Mouse (Mus musculus) adrenal gland, postnatal 36 days (tissue): Measurements from ENCODE around the gene Myoz2. TPM values are rescaled to one million over a fixed set of nuclear protein-coding genes. Genes with fewer than 3 reads are reported as not detected.

Source experiments
- DNase-seq, 2 experiments: peaks; one replicate each; pipeline ENCODE4 v3.0.0; 2021; ENCODE audit warnings: mixed read lengths in 1 of 2
- long read RNA-seq, 2 experiments: library from polyadenylated mRNA; stranded (forward); transcript quantifications; one replicate each; pipeline ENCODE4 v2.0.0; 2021; ENCODE audit warnings: borderline sequencing depth in 2 of 2
- total RNA-seq, 2 experiments: library from RNA; stranded (reverse); gene quantifications; 2 replicates each; pipeline ENCODE4 v1.2.3; 2021

The Myoz2 gene
- total RNA-seq, result under 1 TPM in 1 of 2 experiments, not detected in 1; 0.40 TPM
- long read RNA-seq, experiment 1, partial matches to known transcripts, result 1 of 1 reads
- long read RNA-seq, experiment 1, other reads (novel, unspliced or antisense), result 0 of 1 reads
- long read RNA-seq, experiment 2, result 0 reads

- DNase-seq, result peak; percentile 8 to 46
Measured at GRCm38 (mm10) chr3:123034752-123035151, at the start of gene Myoz2. Myoz2 (minus strand) TSS chr3:123035015.

- no peak for DNase-seq
Measured at GRCm38 (mm10) chr3:123081665-123082064, 46.9 kb upstream of the Myoz2 start.

GRCm38 (mm10) chr3:123080943-123081342 lies 46.1 kb upstream of the Myoz2 start:
- DNase-seq, result no peak

- DNase-seq, result no peak
Measured at GRCm38 (mm10) chr3:123080017-123080725, 45.4 kb upstream of the Myoz2 start.

- DNase-seq, result no peak
Measured at GRCm38 (mm10) chr3:123075759-123076158, 40.9 kb upstream of the Myoz2 start.

- no peak for DNase-seq
Measured at GRCm38 (mm10) chr3:123075034-123075433, 40.2 kb upstream of the Myoz2 start.

GRCm38 (mm10) chr3:123073351-123073750 lies 38.5 kb upstream of the Myoz2 start:
- DNase-seq, result peak; percentile 52 to 53

GRCm38 (mm10) chr3:123072472-123072871 lies 37.7 kb upstream of the Myoz2 start:
- DNase-seq, result no peak

GRCm38 (mm10) chr3:123070996-123071395 lies 36.2 kb upstream of the Myoz2 start:
- DNase-seq, result no peak

GRCm38 (mm10) chr3:123066836-123067235 lies 32.0 kb upstream of the Myoz2 start:
- DNase-seq, result no peak

GRCm38 (mm10) chr3:123065466-123065865 lies 30.7 kb upstream of the Myoz2 start:
- DNase-seq, result no peak

- no peak for DNase-seq
Measured at GRCm38 (mm10) chr3:123064186-123064585, 29.4 kb upstream of the Myoz2 start.

GRCm38 (mm10) chr3:123061931-123062330 lies 27.1 kb upstream of the Myoz2 start:
- DNase-seq, result no peak

GRCm38 (mm10) chr3:123058832-123059231 lies 24.0 kb upstream of the Myoz2 start:
- no peak for DNase-seq

GRCm38 (mm10) chr3:123054178-123054577 lies 19.4 kb upstream of the Myoz2 start:
- DNase-seq, result no peak

- no peak for DNase-seq
Measured at GRCm38 (mm10) chr3:123053192-123053938, 18.6 kb upstream of the Myoz2 start.

- no peak for DNase-seq
Measured at GRCm38 (mm10) chr3:123042308-123042707, 7.5 kb upstream of the Myoz2 start.

- DNase-seq, result no peak
Measured at GRCm38 (mm10) chr3:123033804-123034203, 1.0 kb downstream of the Myoz2 start.

GRCm38 (mm10) chr3:123025634-123026033 lies 9.2 kb downstream of the Myoz2 start:
- DNase-seq, result no peak

GRCm38 (mm10) chr3:123024496-123025234 lies 10.2 kb downstream of the Myoz2 start:
- no peak for DNase-seq

GRCm38 (mm10) chr3:123018792-123019191 lies 16.0 kb downstream of the Myoz2 start:
- DNase-seq, result no peak

GRCm38 (mm10) chr3:123013476-123013875 lies 21.3 kb downstream of the Myoz2 start:
- no peak for DNase-seq

GRCm38 (mm10) chr3:123009417-123009816 lies 25.4 kb downstream of the Myoz2 start:
- DNase-seq, result no peak
